Mouse (Mus musculus) stomach, embryonic 16.5 days (tissue): ENCODE measurements around the gene Hic2. TPM values are rescaled to one million over a fixed set of nuclear protein-coding genes. Genes with fewer than 3 reads are reported as not detected.
"Not testable (repeated sequence)": the region's sequence is repeated elsewhere in the genome, so short reads cannot be mapped to it uniquely, and the experiment has no call there.

Experiments used
- ATAC-seq: fragments of 200-750 bp; cut with Nextera tagmentation; 2 replicates; pipeline ENCODE4 v1.8.0; 2017; ENCODE audit warnings: moderate number of reproducible peaks, moderate TSS enrichment; ENCODE audit not compliant: insufficient read depth, low FRiP score
- H3K27ac ChIP-seq: fragments of 300-500 bp; sonication (generic); 2 replicates; pipeline ENCODE4 v1.5.1; 2014; ENCODE audit warnings: low read length
- H3K27me3 ChIP-seq: fragments of 300-500 bp; sonication (generic); 2 replicates; pipeline ENCODE4 v1.6.1; 2014; ENCODE audit warnings: low read length, control low read depth, mixed read lengths; ENCODE audit not compliant: control insufficient read depth, insufficient read depth
- H3K36me3 ChIP-seq: fragments of 300-500 bp; sonication (generic); 2 replicates; pipeline ENCODE4 v1.6.1; 2014; ENCODE audit warnings: low read length; ENCODE audit not compliant: control insufficient read depth, insufficient read depth
- H3K4me1 ChIP-seq: fragments of 300-500 bp; sonication (generic); 2 replicates; pipeline ENCODE4 v1.6.1; 2014; ENCODE audit warnings: low read length, control low read depth, mixed read lengths; ENCODE audit not compliant: control insufficient read depth, insufficient read depth
- H3K4me2 ChIP-seq: fragments of 300-500 bp; sonication (generic); 2 replicates; pipeline ENCODE4 v1.6.1; 2014; ENCODE audit warnings: low read depth, low read length, mixed read lengths
- H3K4me3 ChIP-seq: fragments of 300-500 bp; sonication (generic); replicated peaks from 2 replicates; pipeline ENCODE4 v1.5.1; 2014; ENCODE audit warnings: mild to moderate bottlenecking, low read length
- H3K9ac ChIP-seq: fragments of 300-500 bp; sonication (generic); 2 replicates; pipeline ENCODE4 v1.6.1; 2014; ENCODE audit warnings: low read length
- H3K9me3 ChIP-seq: fragments of 300-500 bp; sonication (generic); replicated peaks from 2 replicates; pipeline ENCODE4 v1.6.1; 2016; ENCODE audit warnings: low read length, control low read depth; ENCODE audit not compliant: control insufficient read depth
- WGBS: fragments of 180-500 bp; shearing (Covaris S2); extraction: QIAGEN DNeasy Blood & Tissue Kit; methylation state at CpG from one replicate; pipeline ENCODE4 v1.1.7; 2014; 5-methylcytosine and 5-hydroxymethylcytosine counted together
- polyA plus RNA-seq: library from polyadenylated mRNA; unstranded; fragments of >200 nt; fragmentation: Nextera tagmentation; extraction: Ambion mirVana; gene quantifications from 2 replicates; pipeline ENCODE4 v1.2.1, GENCODE M21; 2015

Gene Hic2
- polyA plus RNA-seq, 1 experiment from 2014 or later, result 4.5 TPM

GRCm38 (mm10) chr16:17231523-17231922 is 1.8 kb upstream of the Hic2 start:
- 89% methylated on average over 2 of the region's 2 CpGs for WGBS
- not testable (repeated sequence) for H3K9ac ChIP-seq, H3K4me2 ChIP-seq, H3K9me3 ChIP-seq, H3K27ac ChIP-seq, H3K36me3 ChIP-seq, H3K27me3 ChIP-seq, H3K4me3 ChIP-seq, ATAC-seq
- peaks cover 16% of the 10 kb centered on the region for H3K4me1 ChIP-seq

- peak overlapping the region; percentile 92 for H3K27ac ChIP-seq
- peaks cover 28% of the 10 kb centered on the region for H3K4me1 ChIP-seq
- peak overlapping the region; percentile 94 for H3K4me2 ChIP-seq
- peak overlapping the region; percentile 95 for H3K9ac ChIP-seq
- under 1% methylated on average over 60 of the region's 62 CpGs for WGBS
- peak; percentile 59 for ATAC-seq
- no peaks in the 10 kb centered on the region for H3K27me3 ChIP-seq
- H3K4me3 ChIP-seq, result peak overlapping the region; percentile 86
- 0 out of 2 replicates have a peak, but pooled peaks cover 4% of the 10 kb centered on the region for H3K9me3 ChIP-seq
- no peaks in the 10 kb centered on the region for H3K36me3 ChIP-seq
These were observed 528 bp downstream of the Hic2 start for GRCm38 (mm10) chr16:17233702-17234498.

- Histone ChIP-seq H3K27ac (peak overlapping the region; percentile 92), H3K4me2 (peak overlapping the region; percentile 94), H3K9me3 (0 out of 2 replicates have a peak, but pooled peaks cover 4% of the 10 kb centered on the region), H3K9ac (peak overlapping the region; percentile 95), H3K4me1 (peaks cover 34% of the 10 kb centered on the region), H3K4me3 (peak overlapping the region; percentile 86), H3K36me3 (no peaks in the 10 kb centered on the region), H3K27me3 (no peaks in the 10 kb centered on the region)
- no peak for ATAC-seq
- under 1% methylated on average over 12 of the region's 12 CpGs for WGBS
These were observed 1.1 kb downstream of the Hic2 start for GRCm38 (mm10) chr16:17234499-17234895.

- Histone ChIP-seq H3K27ac (peak overlapping the region; percentile 73), H3K36me3 (no peaks in the 10 kb centered on the region), H3K9ac (peak overlapping the region; percentile 95), H3K27me3 (no peaks in the 10 kb centered on the region), H3K9me3 (no peaks in the 10 kb centered on the region), H3K4me1 (peaks cover 40% of the 10 kb centered on the region), H3K4me3 (peak overlapping the region; percentile 86), H3K4me2 (peak overlapping the region; percentile 94)
- 19% methylated on average over 9 of the region's 9 CpGs for WGBS
- ATAC-seq, result no peak
These were observed 1.7 kb downstream of the Hic2 start for GRCm38 (mm10) chr16:17234916-17235665.

GRCm38 (mm10) chr16:17237634-17238033 is 4.3 kb downstream of the Hic2 start:
- peaks cover 48% of the 10 kb centered on the region for H3K4me1 ChIP-seq
- no peaks in the 10 kb centered on the region for H3K9me3 ChIP-seq
- no peak overlapping the region for H3K4me3 ChIP-seq
- no peak overlapping the region for H3K27ac ChIP-seq
- H3K9ac ChIP-seq, result no peak overlapping the region
- ATAC-seq, result no peak
- no peak overlapping the region for H3K4me2 ChIP-seq
- 58% methylated on average over 3 of the region's 3 CpGs for WGBS
- H3K36me3 ChIP-seq, result no peaks in the 10 kb centered on the region
- no peaks in the 10 kb centered on the region for H3K27me3 ChIP-seq

- Histone ChIP-seq H3K9ac (0 out of 2 replicates have a peak overlapping the region, but pooled peaks have one; percentile 25), H3K9me3 (no peaks in the 10 kb centered on the region), H3K27ac (0 out of 2 replicates have a peak overlapping the region, but pooled peaks have one; percentile 16), H3K4me1 (peaks cover 48% of the 10 kb centered on the region), H3K27me3 (no peaks in the 10 kb centered on the region), H3K36me3 (no peaks in the 10 kb centered on the region), H3K4me3 (no peak overlapping the region), H3K4me2 (no peak overlapping the region)
- no peak for ATAC-seq
- WGBS, result 36% methylated on average over 2 of the region's 2 CpGs
These were observed 6.0 kb downstream of the Hic2 start for GRCm38 (mm10) chr16:17239409-17239808.

- Histone ChIP-seq H3K4me1 (peaks cover 32% of the 10 kb centered on the region), H3K4me2 (no peak overlapping the region), H3K9me3 (no peaks in the 10 kb centered on the region), H3K4me3 (no peak overlapping the region), H3K27me3 (no peaks in the 10 kb centered on the region), H3K36me3 (no peaks in the 10 kb centered on the region), H3K9ac (no peak overlapping the region), H3K27ac (no peak overlapping the region; the same call in 1 of the 2 replicates)
- WGBS, result 39% methylated on average over 1 of the region's 1 CpGs
- ATAC-seq, result no peak
These were observed 10.4 kb downstream of the Hic2 start for GRCm38 (mm10) chr16:17243731-17244130.

GRCm38 (mm10) chr16:17244996-17245395 is 11.6 kb downstream of the Hic2 start:
- 76% methylated on average over 1 of the region's 1 CpGs for WGBS
- no peaks in the 10 kb centered on the region for H3K9me3 ChIP-seq
- H3K27ac ChIP-seq, result no peak overlapping the region
- no peaks in the 10 kb centered on the region for H3K36me3 ChIP-seq
- no peak overlapping the region for H3K4me2 ChIP-seq
- peaks cover 25% of the 10 kb centered on the region; the same call in 1 of the 2 replicates for H3K4me1 ChIP-seq
- ATAC-seq, result no peak
- H3K27me3 ChIP-seq, result no peaks in the 10 kb centered on the region
- H3K4me3 ChIP-seq, result no peak overlapping the region
- H3K9ac ChIP-seq, result no peak overlapping the region

GRCm38 (mm10) chr16:17247727-17248126 is 14.4 kb downstream of the Hic2 start:
- WGBS, result 50% methylated on average over 4 of the region's 4 CpGs
- Histone ChIP-seq H3K27ac (no peak overlapping the region), H3K9ac (no peak overlapping the region), H3K36me3 (no peaks in the 10 kb centered on the region), H3K9me3 (no peaks in the 10 kb centered on the region), H3K4me3 (no peak overlapping the region), H3K27me3 (no peaks in the 10 kb centered on the region), H3K4me2 (no peak overlapping the region), H3K4me1 (peaks cover 31% of the 10 kb centered on the region)
- ATAC-seq, result peak; percentile 51; the same call in 1 of the 2 replicates
